Mouse (Mus musculus): Measurements from ENCODE around the gene Uts2r.

Uts2r gene

DNA sequence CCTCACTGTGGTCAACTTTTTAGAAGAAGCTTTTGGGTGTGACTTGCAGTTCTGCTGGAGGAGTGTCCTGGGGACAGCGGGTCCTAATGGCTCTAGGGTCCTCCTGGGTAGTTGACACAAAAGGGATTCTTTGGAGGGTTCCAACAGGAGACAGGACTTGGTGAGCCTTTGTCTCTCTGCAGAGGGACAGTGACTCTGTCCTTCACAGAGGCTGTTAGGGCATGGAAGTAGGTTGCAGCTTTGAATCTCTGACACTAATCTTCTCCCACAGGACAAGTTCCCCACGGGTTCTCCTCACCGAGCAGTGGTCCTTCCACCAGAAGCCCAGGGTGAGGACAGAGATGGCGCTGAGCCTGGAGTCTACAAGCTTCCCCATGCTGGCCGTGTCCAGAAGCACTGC lies at the start of gene Uts2r:
Uts2r (plus strand) TSS at position 301 of the 400 bp plus-strand sequence.
- DNase-seq (ENCODE audit: low read depth, low spot score): no peak

DNA sequence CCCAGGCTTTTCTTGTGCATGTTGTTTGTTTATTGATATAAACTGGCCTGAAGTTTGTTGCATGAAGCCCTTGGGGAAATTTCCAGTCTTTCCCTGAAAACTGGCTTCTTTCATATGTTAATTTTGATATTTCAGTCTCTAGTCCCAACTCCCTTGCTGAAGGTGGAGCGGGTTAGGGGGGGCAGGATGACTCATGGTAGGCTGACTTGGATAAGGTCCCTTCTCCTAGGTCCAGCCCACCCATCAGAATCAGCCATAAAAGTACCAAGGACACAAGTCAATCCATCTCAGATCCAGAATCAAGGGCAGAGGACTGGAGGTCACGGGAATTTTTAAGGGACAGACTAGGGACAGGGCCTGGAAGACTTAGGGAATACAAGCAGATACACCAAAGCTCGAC lies 49.0 kb upstream of the Uts2r start:
- no peak for DNase-seq (ENCODE audit: low read depth, low spot score)

DNA sequence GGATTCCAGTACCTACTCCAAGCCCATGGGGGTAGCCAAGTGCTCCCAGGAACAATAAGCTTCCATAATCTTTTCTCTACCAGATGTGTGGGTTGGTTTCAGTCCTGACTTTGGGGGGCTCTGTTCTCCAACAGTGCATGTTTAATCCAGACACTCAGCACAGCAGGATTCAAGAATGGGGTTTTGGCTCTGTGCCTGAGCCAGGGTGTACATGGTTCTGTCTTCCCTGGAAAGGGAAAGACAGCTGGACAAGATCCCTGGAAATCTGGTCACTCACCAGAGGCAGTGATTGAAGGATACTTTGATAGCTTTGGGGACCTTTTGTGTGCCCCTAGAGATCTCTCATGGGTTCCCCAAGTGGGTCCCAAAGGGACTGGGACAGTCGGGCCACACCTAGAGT lies 48.5 kb upstream of the Uts2r start:
- no peak for DNase-seq (ENCODE audit: low read depth, low spot score)

DNA sequence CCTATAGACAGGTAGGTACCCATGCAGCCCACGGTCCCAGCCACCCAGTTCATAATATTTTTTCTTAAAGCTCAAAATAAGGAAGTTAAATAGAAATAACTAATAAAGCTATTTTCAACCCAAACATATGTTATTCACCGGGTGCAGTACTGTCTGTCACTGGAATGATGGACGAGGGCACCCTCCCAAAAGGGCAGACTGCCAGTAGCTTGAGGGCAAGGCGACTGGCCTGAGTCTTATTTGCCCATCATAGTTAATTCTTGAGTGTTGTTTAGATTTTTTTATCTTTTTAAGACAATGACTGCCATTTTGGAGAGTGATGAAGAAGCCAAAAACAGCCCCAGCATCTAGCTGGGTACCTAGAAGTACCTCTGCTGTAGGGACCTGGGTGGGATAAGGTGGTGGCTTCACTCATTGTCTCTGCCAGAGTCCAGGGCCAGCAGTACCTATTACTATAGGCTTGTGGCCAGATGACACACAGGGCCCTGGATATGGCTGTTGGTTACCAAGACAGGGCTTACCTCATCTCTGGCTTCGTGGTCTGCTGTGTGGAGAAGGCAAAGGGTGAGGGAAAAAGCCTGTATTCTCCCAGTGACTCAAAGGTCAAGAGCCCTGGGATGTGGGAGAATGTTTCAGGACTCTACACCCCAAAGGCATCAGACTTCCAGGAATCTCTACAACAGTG lies 47.8 kb upstream of the Uts2r start:
- no peak for DNase-seq (ENCODE audit: low read depth, low spot score)

DNA sequence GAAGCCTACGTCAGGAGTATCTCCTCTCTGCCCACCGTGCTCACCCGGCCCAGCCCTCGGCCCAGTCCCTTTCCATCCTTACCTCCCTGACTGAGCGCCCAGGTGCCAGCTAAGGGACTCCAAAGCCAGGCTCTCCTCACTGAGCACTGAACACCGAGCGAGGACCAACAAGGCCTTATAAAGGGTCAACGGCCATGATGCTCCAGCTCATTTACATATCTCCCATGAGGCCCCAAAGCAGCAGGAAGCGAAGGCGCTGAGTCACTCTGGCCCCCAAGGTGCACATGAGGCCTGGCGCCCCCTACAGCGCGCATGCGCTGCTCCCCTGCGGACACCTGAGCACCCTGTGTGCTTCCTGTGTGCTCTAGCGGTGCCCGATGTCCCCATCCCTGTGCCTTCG lies 42.0 kb upstream of the Uts2r start:
- DNase-seq (ENCODE audit: low read depth, low spot score): no peak

DNA sequence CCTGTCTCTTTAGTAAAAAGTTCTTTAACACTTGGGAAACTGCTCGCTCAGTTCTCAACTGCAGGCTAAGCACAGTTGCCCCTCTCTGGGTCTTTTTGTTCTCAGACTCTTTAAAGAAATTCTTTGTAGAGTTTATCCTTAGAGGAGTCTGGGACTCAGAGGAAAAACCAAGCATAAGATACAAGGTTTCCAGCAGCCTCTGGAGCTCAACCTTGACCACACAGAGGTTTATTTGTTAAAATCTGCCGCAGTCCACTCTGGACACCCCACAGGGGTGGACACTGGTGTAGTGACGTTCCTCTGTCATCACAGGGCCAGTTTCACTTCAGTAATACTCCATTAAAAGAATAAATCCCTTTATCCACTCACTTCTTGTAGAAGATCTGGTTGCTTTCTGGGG lies 41.5 kb upstream of the Uts2r start, which contains the start of gene Tex19.2:
Tex19.2 (minus strand) TSS at position 101 of the 400 bp plus-strand sequence.
- DNase-seq (ENCODE audit: low read depth, low spot score): no peak

DNA sequence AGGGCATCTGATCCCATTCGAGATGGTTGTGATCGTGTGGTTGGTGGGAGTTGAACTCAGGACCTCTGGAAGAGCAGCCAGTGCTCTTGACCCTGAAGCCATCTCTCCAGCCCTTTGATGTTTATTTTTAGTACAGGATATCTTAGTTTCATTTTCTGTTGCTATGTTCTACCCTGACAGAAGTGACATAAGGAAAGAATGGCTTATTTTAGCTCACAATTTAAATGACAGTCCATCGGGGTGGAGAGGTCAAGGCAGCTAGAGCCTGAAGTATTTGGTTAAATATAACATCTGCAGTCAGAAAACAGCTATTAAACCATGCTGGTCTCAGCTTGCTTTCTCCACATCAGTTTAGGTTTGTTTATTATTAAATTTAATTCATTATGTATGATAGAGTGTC lies 38.9 kb upstream of the Uts2r start:
- DNase-seq (ENCODE audit: low read depth, low spot score): no peak

DNA sequence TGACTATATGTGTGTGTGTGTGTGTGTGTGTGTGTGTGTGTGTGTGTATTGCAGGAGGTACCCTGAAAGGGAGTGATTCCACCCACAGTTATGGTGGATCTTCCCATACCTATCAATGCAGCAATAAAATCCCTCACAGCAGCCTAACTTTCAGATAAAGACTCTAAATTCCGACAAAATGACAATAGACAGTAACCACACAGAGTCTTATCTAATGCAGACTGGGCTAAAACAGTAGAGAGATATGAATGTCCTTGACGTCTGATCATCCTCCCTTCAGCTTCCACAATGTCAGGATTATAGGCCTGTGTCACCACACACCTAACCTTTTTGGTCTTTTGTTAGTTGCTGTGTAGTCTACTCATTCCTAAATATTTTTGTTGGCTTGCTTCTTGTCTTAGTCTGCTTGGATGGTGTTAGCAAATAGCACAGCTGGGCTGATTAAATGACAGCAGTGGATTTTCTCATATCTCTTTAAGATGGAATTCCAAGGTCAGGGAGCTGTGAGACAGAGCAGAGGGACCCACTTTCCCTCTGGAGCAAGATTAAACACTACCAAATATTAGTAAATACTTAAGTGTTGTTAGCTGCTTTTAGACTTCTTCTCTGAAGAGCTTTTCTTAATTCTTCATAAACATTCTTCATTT lies 37.9 kb upstream of the Uts2r start:
- DNase-seq (ENCODE audit: low read depth, low spot score): no peak

DNA sequence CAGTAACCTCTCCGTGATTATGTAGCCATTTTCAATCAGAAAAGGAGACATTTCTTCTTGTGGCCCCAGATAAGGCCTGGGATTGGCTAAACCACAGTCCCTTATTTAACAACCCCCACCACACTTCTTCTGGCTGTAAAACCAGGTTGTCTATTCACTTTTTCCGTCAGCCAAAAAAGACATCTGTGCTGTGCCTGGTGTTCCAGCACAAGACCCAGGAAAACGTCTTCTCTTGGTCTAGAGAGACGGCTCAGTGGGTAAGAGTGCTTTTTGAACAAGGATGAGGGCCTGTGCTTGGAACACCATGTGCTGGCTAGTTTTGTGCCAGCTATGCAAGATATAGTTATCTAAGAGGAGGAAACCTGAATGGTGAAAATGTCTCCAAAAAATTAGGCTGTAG lies 36.6 kb upstream of the Uts2r start:
- no peak for DNase-seq (ENCODE audit: low read depth, low spot score)

DNA sequence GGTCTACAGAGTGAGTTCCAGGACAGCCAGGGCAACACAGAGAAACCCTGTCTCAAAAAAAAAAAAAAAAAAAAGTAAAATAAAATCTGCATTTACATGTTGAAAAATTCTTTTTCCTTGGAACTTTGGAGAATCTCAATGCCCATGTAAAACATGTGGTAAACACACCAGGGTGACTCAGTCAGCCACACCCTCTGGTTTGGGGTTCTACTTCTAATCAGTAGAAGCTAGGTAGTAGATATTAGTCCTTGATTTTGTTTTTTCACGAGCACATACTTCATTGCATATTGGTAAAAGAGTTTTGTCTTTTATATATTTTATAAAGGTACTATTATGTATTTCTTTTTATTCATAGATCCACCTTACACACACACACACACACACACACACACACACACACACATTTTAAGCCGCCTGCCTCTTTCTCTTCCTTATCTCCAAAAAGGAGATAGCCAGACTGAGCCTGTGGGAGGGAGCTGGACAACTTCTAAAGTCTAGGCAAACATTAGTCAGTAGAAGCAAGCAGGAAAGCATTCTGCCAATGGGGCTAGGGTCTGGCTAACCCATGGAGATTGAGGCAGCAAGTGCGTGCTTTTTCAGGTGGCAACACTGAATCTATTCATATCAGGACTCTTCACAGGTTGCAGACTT lies 34.4 kb upstream of the Uts2r start:
- no peak for DNase-seq (ENCODE audit: low read depth, low spot score)

DNA sequence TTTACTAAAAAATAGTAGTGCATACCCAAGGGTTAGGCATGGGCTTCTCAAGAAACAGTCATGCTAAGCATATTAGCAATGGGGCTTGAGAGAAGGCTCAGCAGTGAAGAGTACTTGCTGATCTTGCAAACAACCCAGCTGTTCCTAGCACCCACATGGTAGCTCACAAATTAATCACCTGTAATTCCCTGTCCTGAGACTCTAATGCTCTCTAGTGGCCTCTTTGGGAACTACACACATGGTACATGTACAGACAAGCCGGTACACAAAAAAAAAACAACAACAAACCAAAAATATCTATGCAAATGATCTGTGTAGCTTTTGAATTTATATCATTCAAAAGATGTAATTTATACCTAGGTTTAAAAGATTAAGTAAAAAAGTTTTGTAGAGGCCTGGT lies 33.7 kb upstream of the Uts2r start:
- no peak for DNase-seq (ENCODE audit: low read depth, low spot score)

DNA sequence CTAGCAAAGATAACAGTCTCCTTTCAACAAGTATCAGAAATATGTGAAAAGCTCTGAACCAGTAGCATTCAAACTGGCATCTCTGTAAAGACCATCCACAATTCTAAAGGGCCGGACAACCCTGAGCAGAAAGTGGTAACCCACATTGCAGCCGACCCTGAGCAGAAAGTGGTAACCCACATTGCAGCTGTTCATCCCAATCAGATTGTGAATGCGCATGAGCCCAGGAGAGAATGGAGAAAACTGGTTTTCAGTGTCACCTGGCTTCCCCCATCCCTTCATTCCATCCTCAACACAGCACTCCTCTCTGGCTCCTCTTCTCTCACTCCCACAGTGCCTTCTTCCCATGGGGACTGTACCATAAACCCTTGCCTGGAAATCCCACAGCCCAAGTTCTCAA lies 32.6 kb upstream of the Uts2r start:
- DNase-seq (ENCODE audit: low read depth, low spot score): no peak

DNA sequence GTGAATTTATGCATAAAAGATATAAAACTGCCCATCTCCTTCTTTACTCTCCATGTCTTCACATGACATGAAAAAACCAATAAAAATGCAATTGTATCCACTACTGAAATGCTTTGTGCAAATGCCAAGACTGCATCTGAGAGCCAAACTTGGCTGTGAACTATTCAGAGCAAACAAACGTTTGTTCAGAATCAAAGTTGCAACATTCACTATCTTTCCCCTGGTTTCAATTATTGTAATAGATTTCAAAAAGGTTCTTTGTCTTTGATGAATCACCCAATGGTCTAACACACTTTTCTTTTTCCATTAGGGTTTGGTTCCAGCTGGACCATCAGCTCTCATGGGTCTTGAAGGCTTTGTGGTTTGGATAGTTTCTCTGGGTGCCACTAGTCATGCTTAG lies 30.5 kb upstream of the Uts2r start:
- DNase-seq (ENCODE audit: low read depth, low spot score): no peak

DNA sequence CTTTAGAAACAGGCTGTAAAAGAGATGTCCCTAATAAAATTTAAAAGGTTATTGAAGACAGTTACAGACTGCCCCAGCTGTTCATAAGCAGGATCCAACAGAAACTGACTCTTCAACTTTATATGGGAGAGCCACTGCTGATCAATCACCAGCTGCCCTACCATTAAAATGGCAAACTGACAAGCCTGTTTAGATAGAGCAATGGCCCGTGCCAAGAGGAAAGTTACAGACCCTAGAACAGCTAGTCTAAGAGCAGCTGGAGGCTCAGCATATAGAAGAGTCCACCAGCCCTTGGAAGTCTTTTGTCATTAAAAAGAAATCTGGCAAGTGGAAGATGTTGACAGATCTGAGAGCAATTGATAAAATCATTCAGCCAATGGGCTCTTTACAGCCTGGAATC lies 25.5 kb upstream of the Uts2r start:
- no peak for DNase-seq (ENCODE audit: low read depth, low spot score)

DNA sequence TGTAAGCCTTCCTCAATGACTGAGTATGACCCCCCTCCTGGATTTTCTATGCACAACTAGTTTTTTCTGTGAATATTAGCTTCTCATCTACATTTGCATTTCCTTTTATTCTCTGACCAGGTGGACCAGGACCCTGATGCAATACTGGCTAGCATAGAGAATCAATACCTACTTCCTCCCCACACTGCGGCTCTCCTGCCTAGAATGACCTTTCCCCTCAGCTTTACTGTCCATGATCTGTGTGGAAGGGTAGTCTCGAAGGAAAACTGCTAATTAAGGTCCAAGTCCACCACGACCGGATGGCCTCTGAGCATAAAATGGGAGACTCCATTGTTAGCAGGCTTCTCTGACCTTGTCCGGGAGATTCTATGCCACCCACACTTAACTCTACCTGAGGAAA lies 22.4 kb upstream of the Uts2r start:
- no peak for DNase-seq (ENCODE audit: low read depth, low spot score)

DNA sequence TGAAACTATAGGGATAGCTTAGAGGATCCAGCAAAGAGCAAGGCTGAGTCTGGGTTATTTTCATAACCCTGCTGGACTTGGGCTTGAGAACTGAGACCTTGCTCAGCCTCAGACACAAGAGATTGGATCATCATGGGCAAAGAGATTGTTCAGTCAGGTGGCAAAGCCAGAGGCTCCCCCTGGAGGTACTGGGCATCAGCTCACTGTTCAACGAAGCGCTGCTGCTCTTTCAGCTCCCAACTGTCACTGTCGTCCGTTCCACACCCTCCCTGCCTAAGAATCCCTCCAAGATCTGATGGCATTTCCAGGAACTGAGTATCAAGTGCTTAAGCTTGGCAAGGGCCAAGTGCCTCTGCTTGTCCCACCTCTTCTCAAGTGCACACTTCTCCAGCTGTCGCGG lies 21.3 kb upstream of the Uts2r start:
- DNase-seq (ENCODE audit: low read depth, low spot score): no peak

DNA sequence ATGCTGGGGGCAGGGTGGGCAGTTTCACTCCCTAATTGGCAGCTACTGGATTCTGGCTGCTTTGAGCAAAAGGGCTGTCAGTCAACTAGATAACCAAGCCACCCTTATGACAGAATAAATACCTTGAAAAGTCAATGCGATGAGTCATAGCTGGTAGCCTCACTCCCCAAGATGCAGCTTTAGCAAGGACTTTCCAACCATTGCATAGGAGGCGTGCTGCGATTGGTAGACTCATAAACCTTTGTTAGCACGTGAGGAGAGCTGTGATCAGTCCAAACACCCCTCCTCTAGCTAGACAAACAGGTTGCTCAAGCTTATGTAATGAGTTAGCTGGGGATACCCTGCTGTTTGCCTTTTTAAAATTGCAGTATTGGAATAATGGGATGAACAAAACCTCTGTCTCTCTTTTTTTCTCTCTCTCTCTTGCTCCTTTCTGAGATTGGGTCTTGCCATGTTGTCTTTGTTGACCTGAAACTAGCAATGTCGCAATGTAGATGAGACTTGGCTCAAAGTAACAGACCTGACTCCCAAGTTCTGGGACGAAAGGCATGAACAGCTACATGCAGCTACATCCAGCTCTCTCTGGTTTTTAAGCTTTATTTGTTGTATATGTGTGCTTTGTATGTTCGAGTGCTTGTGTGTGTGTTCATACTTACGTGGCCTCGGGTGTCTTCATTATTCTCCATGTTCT lies 16.6 kb upstream of the Uts2r start:
- DNase-seq (ENCODE audit: low read depth, low spot score): no peak

DNA sequence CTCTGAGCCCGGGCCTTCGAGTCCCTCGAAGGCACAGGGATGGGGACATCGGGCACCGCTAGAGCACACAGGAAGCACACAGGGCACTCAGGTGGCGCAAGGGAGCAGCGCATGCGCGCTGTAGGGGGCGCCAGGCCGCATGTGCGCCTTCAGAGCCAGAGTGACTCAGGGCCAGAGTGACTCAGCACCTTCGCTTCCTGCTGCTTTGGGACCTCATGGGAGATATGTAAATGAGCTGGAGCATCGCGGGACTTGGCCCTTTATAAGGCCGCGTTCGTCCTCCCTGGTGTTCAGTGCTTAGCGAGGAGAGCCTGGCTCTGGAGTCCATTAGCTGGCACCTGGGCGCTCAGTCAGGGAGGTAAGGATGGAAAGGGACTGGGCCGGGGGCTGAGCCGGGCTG lies 14.2 kb upstream of the Uts2r start, which contains the start of gene Tex19.1:
Tex19.1 (plus strand) TSS at position 279 of the 400 bp plus-strand sequence.
- DNase-seq (ENCODE audit: low read depth, low spot score): no peak

DNA sequence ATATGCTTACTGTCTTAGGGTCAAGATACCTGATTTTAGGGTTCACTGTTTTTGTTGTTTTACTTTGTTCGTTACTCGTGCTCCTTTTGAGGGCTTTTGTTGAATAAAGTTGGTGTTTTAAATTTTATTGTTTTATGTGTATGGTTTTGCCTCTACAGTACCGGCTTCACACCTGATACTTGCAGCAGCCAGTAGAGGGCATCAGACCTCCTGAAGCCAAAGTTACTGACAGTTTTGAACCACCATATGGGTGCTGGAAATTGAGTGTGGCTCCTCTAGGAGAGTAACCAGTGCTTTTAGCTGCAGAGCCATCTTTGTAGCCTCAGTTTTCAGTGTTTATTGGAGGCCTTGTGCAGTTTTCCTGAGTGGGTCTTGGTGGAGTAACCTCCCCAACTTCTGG lies 11.9 kb upstream of the Uts2r start:
- no peak for DNase-seq (ENCODE audit: low read depth, low spot score)

DNA sequence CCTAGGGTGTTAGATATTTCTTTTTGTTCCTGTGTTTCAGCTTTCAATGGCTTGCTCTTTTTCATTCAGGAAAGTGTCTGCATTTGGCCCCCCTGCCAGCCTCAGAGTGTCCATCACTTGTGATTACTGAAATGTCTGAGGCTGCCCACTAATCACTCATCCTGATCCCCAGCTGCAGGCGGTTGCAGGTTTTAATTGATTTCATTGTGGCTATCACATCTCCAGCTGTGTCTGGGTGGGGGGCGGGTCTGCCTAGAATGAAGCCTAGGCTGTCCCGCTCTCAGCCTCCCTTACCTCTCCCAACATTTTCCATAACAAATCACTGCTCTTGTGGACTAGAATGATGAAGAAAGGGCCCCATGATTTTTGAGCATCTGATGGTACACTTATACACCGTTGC lies 5.9 kb upstream of the Uts2r start:
- DNase-seq (ENCODE audit: low read depth, low spot score): no peak

DNA sequence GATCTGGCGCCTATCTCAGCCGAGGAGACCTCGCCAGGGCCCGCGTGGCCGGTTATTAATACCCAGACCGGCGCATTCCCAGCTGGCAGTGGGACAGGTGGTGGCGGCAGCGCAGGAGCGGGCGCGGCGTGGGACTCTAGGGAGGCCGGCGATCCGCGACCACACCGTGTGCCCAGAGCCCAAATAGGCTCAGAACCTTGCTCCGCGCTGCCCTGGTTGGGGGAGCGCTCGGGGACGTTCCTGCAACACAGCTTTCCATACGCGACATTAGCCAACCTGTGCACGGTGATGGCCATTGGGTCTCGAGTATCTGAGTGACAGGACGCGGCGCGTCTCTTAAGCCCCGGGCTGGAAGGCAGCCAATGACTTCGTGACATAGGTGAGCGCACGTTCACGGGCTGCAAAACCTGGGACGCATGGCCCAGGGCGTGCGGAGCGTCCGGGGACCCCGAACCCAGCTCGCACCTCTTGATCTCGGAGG lies 3.6 kb upstream of the Uts2r start:
- DNase-seq (ENCODE audit: low read depth, low spot score): no peak

DNA sequence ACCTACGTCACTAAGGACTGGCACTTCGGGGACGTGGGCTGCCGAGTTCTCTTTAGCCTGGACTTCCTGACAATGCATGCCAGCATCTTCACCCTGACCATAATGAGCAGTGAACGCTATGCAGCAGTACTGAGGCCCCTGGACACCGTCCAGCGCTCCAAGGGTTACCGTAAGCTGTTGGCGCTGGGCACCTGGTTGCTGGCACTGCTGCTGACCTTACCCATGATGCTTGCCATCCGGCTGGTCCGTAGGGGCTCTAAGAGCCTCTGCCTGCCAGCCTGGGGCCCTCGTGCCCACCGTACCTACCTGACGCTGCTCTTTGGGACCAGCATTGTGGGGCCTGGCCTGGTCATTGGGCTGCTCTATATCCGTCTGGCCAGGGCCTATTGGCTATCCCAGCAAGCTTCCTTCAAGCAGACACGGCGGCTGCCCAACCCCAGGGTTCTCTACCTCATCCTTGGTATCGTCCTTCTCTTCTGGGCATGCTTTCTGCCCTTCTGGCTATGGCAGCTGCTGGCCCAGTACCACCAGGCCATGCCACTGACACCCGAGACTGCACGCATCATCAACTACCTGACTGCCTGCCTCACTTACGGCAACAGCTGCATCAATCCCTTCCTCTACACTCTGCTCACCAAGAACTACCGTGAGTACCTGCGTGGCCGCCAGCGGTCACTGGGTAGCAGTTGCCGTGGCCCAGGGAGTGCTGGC lies 720 bp downstream of the Uts2r start:
- no peak for DNase-seq (ENCODE audit: low read depth, low spot score)

Data from retina, adult 2 months (tissue).